Mouse (Mus musculus) liver, embryonic 18 days (tissue): ENCODE measurements around the gene Tceal8. TPM values are rescaled to one million over a fixed set of nuclear protein-coding genes. Genes with fewer than 3 reads are reported as not detected.

Experiments used
- polyA plus RNA-seq: library from polyadenylated mRNA; depleted of rRNA; stranded (reverse); fragments of >200 nt; gene quantifications from 2 replicates; pipeline ENCODE4 v1.2.3, GENCODE M21; 2012; rRNA removed

Gene Tceal8
- polyA plus RNA-seq: 84.2 and 93.2 TPM in 2 replicates

DNA sequence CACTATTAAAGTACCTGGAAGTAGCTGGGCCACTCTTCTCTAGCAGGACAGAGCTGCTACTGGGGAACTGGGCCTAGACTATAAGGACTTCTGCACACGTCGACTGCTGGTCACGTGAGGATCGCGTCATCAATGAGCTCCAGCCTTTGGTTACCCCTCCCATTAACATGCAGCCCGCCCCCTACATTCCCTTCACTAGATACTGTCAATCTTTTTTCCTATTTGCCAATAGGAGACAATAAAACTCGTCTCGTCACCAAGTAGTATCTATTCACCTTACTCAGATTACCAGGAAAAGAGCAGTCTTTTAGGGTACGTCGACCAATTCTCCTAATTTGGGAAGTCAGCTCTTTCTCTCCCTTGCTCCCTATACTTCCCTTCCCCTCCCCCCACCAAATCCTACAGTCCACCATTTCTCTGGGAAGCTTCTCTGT is at the start of gene Tceal8:
Tceal8 (minus strand) TSS at position 225 of the 434 bp plus-strand sequence.

DNA sequence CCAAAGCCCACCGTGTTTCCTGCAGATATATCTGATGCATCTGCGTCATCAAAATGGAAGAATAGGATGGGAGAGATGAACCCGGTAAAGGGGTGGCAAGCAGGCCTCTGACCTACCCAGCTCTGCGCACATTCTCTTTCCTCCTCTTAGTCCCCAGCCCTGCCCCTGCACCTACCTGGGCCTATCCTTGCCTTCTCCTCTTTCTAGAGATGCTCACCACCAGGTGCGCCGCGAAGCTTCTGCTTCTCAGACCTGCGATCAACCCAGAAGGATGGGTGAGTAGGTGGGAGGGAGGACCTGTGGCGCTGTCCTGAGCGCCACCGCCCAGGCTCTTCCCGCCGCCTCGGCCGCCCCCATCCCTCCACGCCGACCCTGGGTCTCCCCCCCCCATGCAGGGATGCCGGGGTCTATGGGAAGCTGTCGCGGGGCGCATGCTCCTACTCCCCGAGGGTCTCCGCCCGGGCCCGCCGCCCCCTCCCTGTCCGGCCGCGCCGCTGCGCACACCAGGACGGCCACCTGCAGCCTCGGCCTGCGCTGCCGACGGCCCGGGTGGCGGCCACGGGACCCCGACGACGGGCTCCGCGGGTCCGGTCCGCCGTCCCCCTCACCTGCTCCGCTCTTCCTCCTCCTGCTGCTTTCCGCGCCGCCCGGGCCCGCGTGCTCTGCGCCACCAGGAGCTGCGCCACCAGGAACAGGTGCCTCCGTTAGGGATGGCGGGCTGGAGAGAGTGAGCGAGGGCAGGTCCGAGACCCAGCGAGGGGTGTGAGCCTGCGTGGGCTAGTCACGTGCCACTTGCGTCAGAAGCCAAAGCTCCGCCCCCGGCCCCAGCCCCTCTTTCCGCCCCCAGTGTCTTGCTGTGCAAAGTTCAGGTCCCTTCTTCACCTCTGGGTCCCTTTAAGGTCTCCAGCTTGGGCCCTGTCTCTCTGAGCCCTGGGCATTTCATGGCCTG is 42.9 kb upstream of the Tceal8 start, which contains the start of the genes Tceal7 and Bex1:
Tceal7 (plus strand) TSS at position 51 of the 949 bp plus-strand sequence.
Bex1 (minus strand) TSS at position 785 of the 949 bp plus-strand sequence.

DNA sequence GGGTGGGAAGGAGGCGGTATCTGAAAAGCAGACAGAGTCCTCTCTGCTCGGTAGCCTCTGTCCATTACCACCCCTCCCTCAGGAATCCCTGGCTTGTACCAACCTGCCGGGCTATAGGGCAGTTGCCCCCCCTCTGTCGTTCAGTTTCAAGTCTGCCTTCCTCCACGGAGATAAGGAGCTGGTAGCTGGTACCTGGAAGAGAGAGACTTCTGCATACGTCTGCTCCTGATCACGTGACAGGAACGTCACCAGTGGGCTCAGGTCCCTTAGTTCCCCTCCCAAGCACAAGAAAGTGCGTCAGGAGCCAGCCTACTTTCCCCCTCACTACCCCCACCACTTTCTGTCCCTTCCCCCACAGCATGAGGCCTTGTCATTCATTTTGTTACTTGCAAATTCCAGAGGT is 31.5 kb upstream of the Tceal8 start, which contains the start of gene Tceal5:
Tceal5 (minus strand) TSS at position 213 of the 403 bp plus-strand sequence.

DNA sequence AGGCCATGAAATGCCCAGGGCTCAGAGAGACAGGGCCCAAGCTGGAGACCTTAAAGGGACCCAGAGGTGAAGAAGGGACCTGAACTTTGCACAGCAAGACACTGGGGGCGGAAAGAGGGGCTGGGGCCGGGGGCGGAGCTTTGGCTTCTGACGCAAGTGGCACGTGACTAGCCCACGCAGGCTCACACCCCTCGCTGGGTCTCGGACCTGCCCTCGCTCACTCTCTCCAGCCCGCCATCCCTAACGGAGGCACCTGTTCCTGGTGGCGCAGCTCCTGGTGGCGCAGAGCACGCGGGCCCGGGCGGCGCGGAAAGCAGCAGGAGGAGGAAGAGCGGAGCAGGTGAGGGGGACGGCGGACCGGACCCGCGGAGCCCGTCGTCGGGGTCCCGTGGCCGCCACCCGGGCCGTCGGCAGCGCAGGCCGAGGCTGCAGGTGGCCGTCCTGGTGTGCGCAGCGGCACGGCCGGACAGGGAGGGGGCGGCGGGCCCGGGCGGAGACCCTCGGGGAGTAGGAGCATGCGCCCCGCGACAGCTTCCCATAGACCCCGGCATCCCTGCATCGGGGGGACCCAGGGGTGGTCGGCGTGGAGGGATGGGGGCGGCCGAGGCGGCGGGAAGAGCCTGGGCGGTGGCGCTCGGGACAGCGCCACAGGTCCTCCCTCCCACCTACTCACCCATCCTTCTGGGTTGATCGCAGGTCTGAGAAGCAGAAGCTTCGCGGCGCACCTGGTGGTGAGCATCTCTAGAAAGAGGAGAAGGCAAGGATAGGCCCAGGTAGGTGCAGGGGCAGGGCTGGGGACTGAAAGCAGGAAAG is 33.1 kb downstream of the Tceal8 start, which contains the start of gene Bex4:
Bex4 (plus strand) TSS at position 170 of the 813 bp plus-strand sequence.

Other genes starting within 250 kb of the Tceal8 start
- 11.0 and 11.1 TPM in 2 replicates for gene Arxes2, start 178.5 kb downstream of the Tceal8 start, polyA plus RNA-seq
- 2.9 and 3.1 TPM in 2 replicates for gene Arxes1, start 139.0 kb downstream of the Tceal8 start, polyA plus RNA-seq
- gene Bex2, start 104.1 kb downstream of the Tceal8 start, polyA plus RNA-seq: 62.0 and 65.3 TPM in 2 replicates
- gene Nxf3, start 87.1 kb downstream of the Tceal8 start, polyA plus RNA-seq: 0.29 and 0.37 TPM in 2 replicates
- gene Bex4, start 33.3 kb downstream of the Tceal8 start, polyA plus RNA-seq: 75.6 and 83.5 TPM in 2 replicates
- gene Tceal5, start 31.5 kb upstream of the Tceal8 start, polyA plus RNA-seq: 29.0 and 35.8 TPM in 2 replicates
- gene Tceal7, start 42.4 kb upstream of the Tceal8 start, polyA plus RNA-seq: 0.09 and 0.30 TPM in 2 replicates
- gene Bex1, start 43.2 kb upstream of the Tceal8 start, polyA plus RNA-seq: 153 and 182 TPM in 2 replicates
- 161 and 162 TPM in 2 replicates for gene Tceal9, start 72.7 kb upstream of the Tceal8 start, polyA plus RNA-seq
- 204 and 221 TPM in 2 replicates for gene Bex3, start 97.9 kb upstream of the Tceal8 start, polyA plus RNA-seq